In the genomic region with DNA sequence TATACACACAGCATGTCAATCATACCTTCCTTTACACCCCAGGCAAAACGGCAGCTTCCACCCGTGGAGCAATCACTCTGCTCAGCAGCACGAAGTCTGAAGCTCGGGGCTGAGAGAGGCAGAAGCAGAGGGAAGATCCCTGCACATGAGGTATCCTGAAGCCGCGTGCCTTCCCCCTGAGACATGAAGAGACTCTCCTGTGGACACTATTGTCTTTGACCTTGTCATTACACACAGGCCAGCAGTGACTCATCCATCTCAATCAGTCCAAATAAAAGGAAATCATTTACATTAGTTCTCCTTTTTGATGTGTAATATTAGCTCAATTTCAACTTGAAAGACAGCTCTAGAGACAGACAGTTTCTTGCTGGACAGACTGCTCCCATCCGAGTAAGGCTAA, we compare ENCODE assay signal across 23 mouse cellular contexts.
DNase-seq lines count a peak whose midpoint lies in the region; ATAC-seq and TF ChIP-seq lines count a peak whose summit lies in the region.
"Had no signal": no experiment of that assay in that cellular context is flagged by ENCODE, and none has a peak within 500 bp of the region (broad histone marks: within the 10 kb centered on the region; RNA-seq: fewer than 3 reads in every experiment).

No protein-coding gene starts in this region.

- no peaks in the 10 kb centered on the region for H3K27me3 ChIP-seq in midbrain, postnatal 0 days (ENCODE audit: insufficient read depth, low read length)
- H3K27me3 ChIP-seq in midbrain, embryonic 14.5 days (ENCODE audit: control insufficient read depth, insufficient read depth, low read length) = no peaks in the 10 kb centered on the region
- H3K27me3 ChIP-seq: embryonic facial prominence, embryonic 12.5 days; forebrain, embryonic 13.5 days; forebrain, embryonic 15.5 days had no signal

- no peak for TF ChIP-seq CTCF in midbrain, postnatal 0 days (IDR thresholded peaks at IDR 0.05)

- no peaks in the 10 kb centered on the region for H3K4me1 ChIP-seq in midbrain, postnatal 0 days (ENCODE audit: insufficient read depth, low read length)
- no peaks in the 10 kb centered on the region for H3K4me1 ChIP-seq in midbrain, embryonic 14.5 days (ENCODE audit: control insufficient read depth, insufficient read depth, low read length)
- H3K4me1 ChIP-seq: embryonic facial prominence, embryonic 10.5 days; embryonic facial prominence, embryonic 12.5 days; forebrain, embryonic 15.5 days had no signal

- 0 out of 2 replicates have a peak, but pooled peaks have one; percentile 20 for ATAC-seq in midbrain, postnatal 0 days (ENCODE audit: low FRiP score)
- no peak for ATAC-seq in midbrain, embryonic 14.5 days (ENCODE audit: low FRiP score, low TSS enrichment)
- 0 out of 2 replicates have a peak, but pooled peaks have one; percentile 20 for ATAC-seq in granulocyte monocyte progenitor cell, adult 5-6 weeks (replicated peaks; ENCODE audit: poor library complexity, severe bottlenecking)
- ATAC-seq in activated CD4-positive, CD25-positive, alpha-beta regulatory T cell, adult 4 months = no peak
- ATAC-seq: forebrain, embryonic 13.5 days; forebrain, embryonic 15.5 days; forebrain, postnatal 0 days; Patski had no signal

- no peak overlapping the region for H3K9ac ChIP-seq in midbrain, postnatal 0 days (replicated peaks; ENCODE audit: low read length, poor library complexity, severe bottlenecking)
- H3K9ac ChIP-seq in midbrain, embryonic 14.5 days (replicated peaks; ENCODE audit: low read length) = no peak overlapping the region
- H3K9ac ChIP-seq: embryonic facial prominence, embryonic 12.5 days; forebrain, embryonic 13.5 days; forebrain, embryonic 15.5 days; forebrain, postnatal 0 days had no signal

- DNase-seq in adrenal gland, postnatal 36 days = peak; percentile 20 to 25
- DNase-seq in adrenal gland, adult 8-10 months = no peak
- no peak for DNase-seq in midbrain, postnatal 0 days (ENCODE audit: low spot score)
- no peak for DNase-seq in midbrain, embryonic 14.5 days
- DNase-seq in R1 (ENCODE audit: low read depth, low spot score) = peak; percentile 48
- no peak for DNase-seq in embryo, embryonic 10.5 days (ENCODE audit: low spot score)
- DNase-seq: adrenal gland, adult 2 months; adrenal gland, postnatal 14 days; cerebellum, adult 11 months; cerebellum, adult 18-20 months; cerebellum, adult 8-10 months; cerebellum, adult 9-11 months; cerebellum, postnatal 14 days; cerebellum, postnatal 36 days; forebrain, postnatal 0 days had no signal

- H3K4me3 ChIP-seq in midbrain, postnatal 0 days (ENCODE audit: low read depth, low read length) = no peak overlapping the region
- H3K4me3 ChIP-seq in midbrain, embryonic 14.5 days (replicated peaks; ENCODE audit: low read depth, low read length) = no peak overlapping the region
- H3K4me3 ChIP-seq: embryonic facial prominence, embryonic 10.5 days; embryonic facial prominence, embryonic 12.5 days; forebrain, embryonic 13.5 days; forebrain, embryonic 15.5 days had no signal

- no peak overlapping the region for H3K4me2 ChIP-seq in midbrain, postnatal 0 days (ENCODE audit: low read depth, low read length, poor library complexity, severe bottlenecking)
- H3K4me2 ChIP-seq in midbrain, embryonic 14.5 days (ENCODE audit: low read length) = no peak overlapping the region
- H3K4me2 ChIP-seq: embryonic facial prominence, embryonic 12.5 days; forebrain, embryonic 13.5 days; forebrain, embryonic 15.5 days had no signal

- no peaks in the 10 kb centered on the region for H3K9me3 ChIP-seq in midbrain, postnatal 0 days (ENCODE audit: low read length)
- H3K9me3 ChIP-seq in midbrain, embryonic 14.5 days (ENCODE audit: control insufficient read depth, low read length) = no peaks in the 10 kb centered on the region
- H3K9me3 ChIP-seq: embryonic facial prominence, embryonic 10.5 days; embryonic facial prominence, embryonic 12.5 days; forebrain, embryonic 13.5 days; forebrain, embryonic 15.5 days; G1E had no signal

- H3K27ac ChIP-seq in midbrain, postnatal 0 days (ENCODE audit: low read depth, low read length) = no peak overlapping the region
- H3K27ac ChIP-seq in midbrain, embryonic 14.5 days (replicated peaks; ENCODE audit: low read depth, low read length) = no peak overlapping the region
- H3K27ac ChIP-seq: embryonic facial prominence, embryonic 10.5 days; embryonic facial prominence, embryonic 12.5 days; forebrain, embryonic 13.5 days; forebrain, embryonic 15.5 days had no signal

- 48% methylated on average over 7 of the region's 7 CpGs for WGBS in midbrain, postnatal 0 days
- WGBS in midbrain, embryonic 14.5 days = 59% methylated on average over 7 of the region's 7 CpGs

- H3K36me3 ChIP-seq in midbrain, postnatal 0 days (ENCODE audit: insufficient read depth, low read length) = no peaks in the 10 kb centered on the region
- no peaks in the 10 kb centered on the region for H3K36me3 ChIP-seq in midbrain, embryonic 14.5 days (ENCODE audit: control insufficient read depth, insufficient read depth, low read length)
- H3K36me3 ChIP-seq: embryonic facial prominence, embryonic 10.5 days; embryonic facial prominence, embryonic 12.5 days; forebrain, embryonic 15.5 days; G1E had no signal

Comparison
In these comparisons a context has a peak if more than half of its experiments do, and no peak if none do; other contexts are left out.
1. DNase-seq: peak in adrenal gland, postnatal 36 days (2 of 2) and R1 (single experiment); none in adrenal gland, adult 8-10 months (single experiment), midbrain, postnatal 0 days (single experiment), midbrain, embryonic 14.5 days (single experiment) and embryo, embryonic 10.5 days (single experiment).
2. ATAC-seq: peak in midbrain, postnatal 0 days (single experiment) and granulocyte monocyte progenitor cell, adult 5-6 weeks (single experiment); none in midbrain, embryonic 14.5 days (single experiment) and activated CD4-positive, CD25-positive, alpha-beta regulatory T cell, adult 4 months (single experiment).